Mouse (Mus musculus): ENCODE data around the gene Tmppe. TPM values are rescaled to one million over a fixed set of nuclear protein-coding genes. Genes with fewer than 3 reads are reported as not detected.

Tmppe gene
- total RNA-seq, 4 experiments from 2014 or later, result 10.9 to 15.1 (median 11.8) TPM

DNA sequence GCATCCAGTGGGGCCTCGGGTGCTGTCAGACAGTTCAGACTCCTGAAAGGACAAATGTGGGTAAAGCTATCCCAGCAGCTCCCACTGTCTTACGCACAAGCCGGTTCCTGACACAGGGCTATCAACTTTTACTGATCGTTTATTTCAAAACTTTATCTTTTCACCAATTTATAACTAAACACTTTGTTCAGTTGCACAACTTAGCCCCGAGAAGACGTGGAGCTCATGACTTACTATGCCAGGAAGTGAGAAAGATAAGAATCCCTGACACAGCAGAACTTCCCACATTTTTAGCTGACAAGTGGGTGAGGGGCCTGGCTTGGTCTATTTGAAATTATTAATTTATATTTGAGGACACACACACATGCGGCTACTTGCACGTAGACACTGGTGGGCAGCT lies 6.2 kb upstream of the Tmppe start:
- no peak for DNase-seq (ENCODE audit: low spot score in 2 of 2)

DNA sequence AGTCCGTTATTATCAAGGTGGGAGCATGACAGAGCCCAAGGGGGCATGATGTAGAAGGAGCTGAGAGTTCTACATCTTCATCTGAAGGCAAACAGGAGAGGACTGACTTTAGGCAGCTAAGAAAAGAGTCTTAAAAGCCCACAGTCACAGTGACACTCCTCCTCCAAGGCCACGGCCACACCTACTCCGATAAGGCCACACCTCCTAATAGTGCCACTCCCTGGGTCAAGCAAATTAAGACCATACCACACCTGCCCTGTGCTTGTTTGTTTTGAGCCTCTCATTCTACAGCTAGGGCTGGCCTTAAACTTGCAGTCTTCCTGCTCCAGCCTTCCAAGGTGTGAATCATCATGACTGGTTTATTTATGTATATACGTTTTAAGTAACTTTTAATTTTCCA lies 5.6 kb upstream of the Tmppe start:
- no peak for DNase-seq (ENCODE audit: low spot score in 2 of 2)

GRCm38 (mm10) chr9:114399680-114400079 lies 1.2 kb upstream of the Tmppe start:
- no peak for DNase-seq (ENCODE audit: low spot score in 2 of 2)

GRCm38 (mm10) chr9:114400588-114400948 lies 337 bp upstream of the Tmppe start:
- no peak for DNase-seq (ENCODE audit: low spot score in 2 of 2)

DNA sequence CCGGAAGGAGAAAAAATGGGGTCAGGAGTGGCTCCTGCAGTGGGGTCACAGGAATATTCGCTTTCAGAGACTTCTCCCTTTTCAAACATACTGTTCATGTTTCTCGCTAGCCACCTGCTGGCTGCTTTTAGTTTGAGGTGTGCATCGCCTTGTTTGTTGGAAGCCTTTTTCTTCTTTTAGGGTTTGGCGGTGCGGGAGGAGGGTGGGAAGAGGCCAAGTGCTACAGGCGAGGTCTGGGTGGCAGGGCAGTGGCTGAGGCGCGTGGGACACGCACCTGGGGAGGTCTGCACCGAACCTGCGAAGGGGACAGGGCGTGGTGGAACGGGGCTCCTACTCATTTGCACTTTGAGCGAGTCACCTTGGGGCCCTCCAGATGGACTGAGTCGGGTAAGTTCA lies 778 bp downstream of the Tmppe start:
- no peak for DNase-seq (ENCODE audit: low spot score in 2 of 2)

DNA sequence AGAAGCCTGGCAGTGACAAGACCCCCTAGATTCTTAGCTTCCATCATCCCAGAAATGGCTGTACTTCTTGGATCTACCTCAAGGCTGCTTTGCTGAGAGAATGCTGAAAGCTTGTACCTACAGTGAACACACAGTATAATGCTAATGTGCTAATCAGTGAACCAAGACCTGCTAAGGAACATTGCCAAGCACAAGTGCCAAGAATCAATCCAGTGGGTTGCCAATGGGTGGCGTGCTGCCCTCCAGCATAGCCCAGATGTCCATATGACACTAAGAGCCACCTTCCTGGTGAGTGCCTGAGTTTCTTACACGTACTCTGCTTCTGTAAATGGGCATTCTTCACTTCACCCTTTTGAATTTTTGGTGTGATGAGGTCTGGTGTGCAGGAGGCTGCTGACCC lies 6.8 kb downstream of the Tmppe start:
- DNase-seq (ENCODE audit: low spot score in 2 of 2), result no peak

GRCm38 (mm10) chr9:114410313-114410862 lies 9.5 kb downstream of the Tmppe start:
- no peak for DNase-seq (ENCODE audit: low spot score in 2 of 2)

DNA sequence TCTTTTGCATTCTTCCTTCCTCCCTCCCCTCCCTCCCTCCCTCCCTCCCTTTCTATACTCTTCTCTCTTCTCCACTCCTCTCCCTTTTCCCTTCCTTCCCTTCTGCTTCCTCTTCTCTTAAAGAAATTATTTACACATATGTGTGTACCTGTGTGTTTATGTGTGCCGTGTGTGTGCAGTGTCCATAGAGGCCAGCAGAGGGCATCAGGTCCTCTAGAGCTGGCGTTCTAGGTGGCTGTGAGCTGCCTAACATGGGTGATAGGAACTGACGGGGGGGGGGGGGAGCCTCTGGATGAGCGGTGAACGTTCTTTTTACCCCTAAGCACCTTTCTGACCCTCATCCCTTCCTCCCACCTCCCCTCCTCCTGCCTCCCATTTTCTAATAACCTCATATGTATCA lies 10.4 kb downstream of the Tmppe start:
- no peak for DNase-seq (ENCODE audit: low spot score in 2 of 2)

DNA sequence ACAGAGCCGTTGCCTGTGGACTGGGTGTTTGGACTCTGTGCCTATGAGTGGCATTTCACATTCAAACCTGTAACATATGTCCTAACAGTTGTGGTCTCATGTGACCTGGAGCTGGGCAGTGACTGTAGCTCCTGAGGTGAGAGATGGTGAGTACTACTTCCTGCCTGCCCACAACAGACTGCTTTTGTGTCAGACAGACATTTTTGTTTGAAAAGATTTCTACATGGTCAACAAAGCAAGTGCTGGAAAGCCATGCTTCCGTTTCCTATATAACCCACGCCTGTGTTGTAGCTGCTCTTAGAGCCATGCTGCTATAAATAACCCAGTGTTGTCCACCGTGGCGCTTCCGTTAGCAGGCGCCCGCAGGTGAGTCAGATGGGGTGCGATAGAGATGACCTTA lies 11.5 kb downstream of the Tmppe start:
- no peak for DNase-seq (ENCODE audit: low spot score in 2 of 2)

- DNase-seq (ENCODE audit: low spot score in 2 of 2), result no peak
These were observed 13.0 kb downstream of the Tmppe start for GRCm38 (mm10) chr9:114413866-114414265.

- DNase-seq (ENCODE audit: low spot score in 2 of 2), result peak in 1 of 2 experiments; percentile 13
These were observed 14.8 kb downstream of the Tmppe start for GRCm38 (mm10) chr9:114415701-114416100.

DNA sequence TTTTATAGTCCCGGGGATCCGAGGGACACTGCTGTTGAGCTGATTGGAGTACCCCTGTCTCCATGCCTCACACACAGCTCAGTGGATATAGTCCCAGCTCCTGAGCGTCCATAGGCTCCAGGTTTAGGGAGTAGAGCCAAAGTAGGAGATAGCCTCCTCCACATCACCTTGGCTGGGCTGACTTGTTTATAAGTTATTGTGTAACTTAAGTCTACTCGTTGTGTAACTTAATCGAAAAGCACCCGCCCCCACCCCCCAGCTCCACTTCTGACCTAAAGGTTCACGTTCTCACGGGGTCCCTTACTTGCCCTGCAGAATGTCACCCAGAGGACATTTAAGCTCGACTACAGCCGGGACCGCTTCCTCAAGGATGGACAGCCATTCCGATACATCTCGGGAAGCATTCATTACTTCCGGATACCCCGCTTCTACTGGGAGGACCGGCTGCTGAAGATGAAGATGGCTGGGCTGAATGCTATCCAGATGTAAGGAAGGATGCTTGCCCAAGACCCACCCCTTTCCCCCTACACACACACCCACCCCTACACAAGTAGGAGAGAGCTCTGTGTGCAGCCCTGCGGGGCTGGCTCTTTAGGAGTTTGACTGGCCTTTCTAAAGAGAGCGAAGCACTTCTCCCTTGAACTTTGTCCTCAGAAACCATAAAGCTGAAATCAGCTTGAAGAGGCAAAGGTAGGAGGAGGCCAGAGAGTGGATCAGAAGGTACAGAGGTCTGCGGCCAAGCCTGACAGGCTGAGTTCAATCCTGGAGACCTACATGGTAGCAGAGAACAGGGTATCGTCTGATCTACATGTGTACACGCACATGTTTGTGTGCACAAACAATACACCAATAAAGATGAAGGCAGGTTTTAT lies 16.0 kb downstream of the Tmppe start:
- no peak for DNase-seq (ENCODE audit: low spot score in 2 of 2)

GRCm38 (mm10) chr9:114418187-114418586 lies 17.3 kb downstream of the Tmppe start:
- no peak for DNase-seq (ENCODE audit: low spot score in 2 of 2)

DNA sequence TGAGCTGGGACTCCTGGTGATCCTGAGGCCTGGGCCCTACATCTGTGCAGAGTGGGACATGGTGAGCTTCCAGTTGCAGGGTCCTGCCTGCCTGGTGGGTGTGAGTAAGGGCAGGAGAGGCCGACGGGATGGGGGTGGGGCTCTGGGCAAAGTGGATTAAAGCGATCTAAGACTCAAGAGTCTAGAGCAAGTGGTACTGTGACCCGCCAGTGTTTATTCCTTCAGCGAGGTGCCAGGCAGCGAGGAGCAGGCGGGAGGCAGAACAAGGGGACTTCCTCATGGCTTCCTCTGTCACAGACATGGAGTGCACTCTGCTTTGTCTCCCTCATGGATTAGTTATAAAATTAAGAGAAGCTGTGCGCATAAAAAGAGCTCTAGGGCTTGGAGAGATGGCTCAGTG lies 19.5 kb downstream of the Tmppe start:
- no peak for DNase-seq (ENCODE audit: low spot score in 2 of 2)

- no peak for DNase-seq (ENCODE audit: low spot score in 2 of 2)
These were observed 20.1 kb downstream of the Tmppe start for GRCm38 (mm10) chr9:114421045-114421444.

DNA sequence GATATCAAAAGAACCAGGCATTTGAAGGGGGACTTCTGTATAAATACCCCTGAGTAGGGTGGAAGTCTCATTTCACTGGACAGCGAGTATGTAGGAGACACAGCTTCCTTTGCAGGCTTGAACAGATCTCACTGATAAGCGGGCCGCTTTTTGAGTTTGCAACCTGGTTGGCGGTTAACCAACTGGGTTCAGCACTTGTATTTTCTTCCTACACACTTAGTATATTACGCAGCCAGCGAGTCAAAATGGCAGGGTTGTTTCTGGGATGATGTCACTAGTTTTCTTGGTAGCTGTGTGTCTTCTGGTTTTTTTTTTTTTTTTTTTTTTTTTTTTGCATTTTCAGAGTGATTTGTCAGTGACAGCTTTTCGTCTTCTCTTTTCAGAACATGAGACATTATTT lies 20.9 kb downstream of the Tmppe start:
- DNase-seq (ENCODE audit: low spot score in 2 of 2), result no peak

DNA sequence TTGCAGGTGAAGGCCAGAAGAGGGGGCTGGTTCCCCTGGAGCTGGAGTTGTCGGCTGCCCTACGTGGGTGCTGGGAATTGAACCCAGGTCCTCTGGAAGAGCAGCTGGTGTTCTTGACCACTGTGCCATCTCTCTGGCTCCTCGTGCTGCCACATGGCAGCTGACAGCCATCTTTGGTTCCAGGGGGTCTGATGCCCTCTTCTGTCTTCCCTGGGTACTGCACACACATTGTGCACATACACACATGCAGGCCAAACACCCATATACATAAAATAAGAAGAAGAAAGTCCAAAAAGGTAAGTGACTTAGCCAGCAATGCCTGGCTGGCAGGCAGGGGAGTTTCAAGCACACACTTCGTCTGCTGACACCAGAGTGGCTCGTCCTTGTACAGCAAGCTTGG lies 24.7 kb downstream of the Tmppe start:
- no peak for DNase-seq (ENCODE audit: low spot score in 2 of 2)

- DNase-seq (ENCODE audit: low spot score in 2 of 2), result no peak
These were observed 25.3 kb downstream of the Tmppe start for GRCm38 (mm10) chr9:114426201-114426600.

DNA sequence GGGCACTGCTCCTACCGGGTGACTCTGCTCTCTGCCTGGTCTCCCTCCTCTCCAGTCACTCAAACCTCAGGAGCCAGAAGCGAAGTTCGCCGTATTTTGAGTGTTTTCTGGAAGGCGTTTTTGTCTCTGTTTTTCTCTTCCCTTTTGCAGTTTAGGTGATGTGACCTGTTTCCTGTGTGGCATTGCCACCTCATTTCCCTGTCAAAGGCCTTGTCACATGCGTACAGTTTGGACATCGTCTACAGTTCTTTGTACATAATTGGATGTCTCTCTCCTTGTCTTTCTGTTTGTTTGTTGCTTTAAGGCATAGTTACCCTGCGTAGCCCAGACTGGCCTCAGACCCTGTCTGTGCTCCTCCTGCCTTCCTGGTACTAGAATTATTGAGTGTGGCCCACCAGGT lies 26.5 kb downstream of the Tmppe start:
- no peak for DNase-seq (ENCODE audit: low spot score in 2 of 2)

- DNase-seq (ENCODE audit: low spot score in 2 of 2), result no peak
These were observed 27.4 kb downstream of the Tmppe start for GRCm38 (mm10) chr9:114428103-114428834.

GRCm38 (mm10) chr9:114435668-114436067 lies 34.8 kb downstream of the Tmppe start:
- DNase-seq (ENCODE audit: low spot score in 2 of 2), result no peak

- no peak for DNase-seq (ENCODE audit: low spot score in 2 of 2)
These were observed 39.6 kb downstream of the Tmppe start for GRCm38 (mm10) chr9:114440548-114440947.

- no peak for DNase-seq (ENCODE audit: low spot score in 2 of 2)
These were observed 41.3 kb downstream of the Tmppe start for GRCm38 (mm10) chr9:114442225-114442624.

All from left cerebral cortex, adult 8-10 months (tissue).